Mouse (Mus musculus): ENCODE measurements around the gene Tbc1d10b.

Gene Tbc1d10b

DNA sequence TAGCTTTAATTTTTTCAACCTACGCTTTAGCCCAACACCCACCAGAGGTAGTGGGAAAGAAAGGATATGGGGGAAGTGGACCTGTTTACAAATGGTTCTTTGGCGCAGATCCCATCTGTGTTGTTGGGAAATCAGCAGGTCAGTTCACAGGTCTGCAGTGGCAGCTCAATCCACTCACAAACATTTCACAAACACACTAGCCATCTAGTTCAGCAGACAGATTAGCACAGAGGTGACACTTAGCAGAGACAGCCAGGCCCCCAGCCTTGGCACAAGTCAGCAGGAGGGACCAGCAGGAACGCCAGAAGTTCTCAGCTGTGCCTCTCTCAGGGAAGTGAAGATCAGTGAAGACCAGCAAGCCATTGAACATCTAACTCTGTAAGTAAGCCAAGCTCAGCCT, 60.4 kb downstream of the Tbc1d10b start:
- H3K27me3 ChIP-seq (ENCODE audit: insufficient read depth, low read length) = no peaks in the 10 kb centered on the region
- H3K9me3 ChIP-seq (ENCODE audit: low read length) = no peaks in the 10 kb centered on the region
- no peak overlapping the region for H3K4me3 ChIP-seq (replicated peaks; ENCODE audit: low read length)
- no peaks in the 10 kb centered on the region for H3K36me3 ChIP-seq (ENCODE audit: insufficient read depth, low read length)
- H3K4me1 ChIP-seq (replicated peaks; ENCODE audit: low read depth, low read length) = peaks cover 56% of the 10 kb centered on the region
- no peak for TF ChIP-seq POU5F1 (IDR thresholded peaks at IDR 0.05; ENCODE audit: borderline replicate concordance, low read length)
- no peak for TF ChIP-seq CTCF (conservative IDR thresholded peaks at IDR 0.05; ENCODE audit: low read length)
- TF ChIP-seq NANOG (IDR thresholded peaks at IDR 0.05; ENCODE audit: borderline replicate concordance, low read length) = no peak
